Mouse (Mus musculus) layer of hippocampus, adult 18-20 months (tissue): ENCODE data around the gene Gtf3a. TPM values are rescaled to one million over a fixed set of nuclear protein-coding genes. Genes with fewer than 3 reads are reported as not detected.
"Not testable (repeated sequence)": the region's sequence is repeated elsewhere in the genome, so short reads cannot be mapped to it uniquely, and the experiment has no call there.

Source experiments
- DNase-seq, 2 experiments: peaks; one replicate each; pipeline ENCODE4 v3.0.0; 2022; ENCODE audit warnings: low spot score in 2 of 2
- long read RNA-seq: library from polyadenylated mRNA; stranded (forward); transcript quantifications from one replicate; pipeline ENCODE4 v2.0.0, GENCODE M21; 2021
- total RNA-seq, 2 experiments: library from RNA; stranded (reverse); gene quantifications; 2 replicates each; pipeline ENCODE4 v1.2.3; 2021

Gtf3a gene
- 10 to 100 TPM; 22.7 to 25.3 TPM for total RNA-seq
- long read RNA-seq, transcript Gtf3a-204 (9 exons, 1,298 nt), result major isoform, 24 of 29 reads
- long read RNA-seq, partial matches to known transcripts, result 3 of 29 reads
- long read RNA-seq, other reads (novel, unspliced or antisense), result 1 of 29 reads

- peak; percentile 61 to 79 for DNase-seq
Measured at GRCm38 (mm10) chr5:146948508-146949088, at the start of gene Gtf3a. Gene Gtf3a, plus strand, starts transcription at chr5:146948657.

- DNase-seq, result no peak
Measured at GRCm38 (mm10) chr5:146900331-146900730, 48.1 kb upstream of the Gtf3a start.

- DNase-seq, result no peak
Measured at GRCm38 (mm10) chr5:146901501-146901900, 47.0 kb upstream of the Gtf3a start.

GRCm38 (mm10) chr5:146904404-146904803 is 44.1 kb upstream of the Gtf3a start:
- peak; percentile 43 to 87 for DNase-seq

GRCm38 (mm10) chr5:146905486-146906172 is 42.8 kb upstream of the Gtf3a start:
- DNase-seq, result peak in 1 of 2 experiments; percentile 57

- DNase-seq, result no peak
Measured at GRCm38 (mm10) chr5:146907533-146907932, 40.9 kb upstream of the Gtf3a start.

GRCm38 (mm10) chr5:146908629-146909028 is 39.8 kb upstream of the Gtf3a start:
- DNase-seq, result no peak

- DNase-seq, result no peak
Measured at GRCm38 (mm10) chr5:146912206-146912605, 36.3 kb upstream of the Gtf3a start.

GRCm38 (mm10) chr5:146913355-146913754 is 35.1 kb upstream of the Gtf3a start:
- no peak for DNase-seq

GRCm38 (mm10) chr5:146914088-146914766 is 34.2 kb upstream of the Gtf3a start:
- DNase-seq, result peak; percentile 37 to 53

GRCm38 (mm10) chr5:146916273-146916672 is 32.2 kb upstream of the Gtf3a start:
- no peak for DNase-seq

- no peak for DNase-seq
Measured at GRCm38 (mm10) chr5:146916806-146917205, 31.7 kb upstream of the Gtf3a start.

GRCm38 (mm10) chr5:146917357-146917756 is 31.1 kb upstream of the Gtf3a start:
- DNase-seq, result not testable (repeated sequence)

GRCm38 (mm10) chr5:146919874-146920273 is 28.6 kb upstream of the Gtf3a start:
- no peak for DNase-seq

GRCm38 (mm10) chr5:146920314-146921161 is 27.9 kb upstream of the Gtf3a start:
- no peak for DNase-seq

GRCm38 (mm10) chr5:146921224-146921623 is 27.2 kb upstream of the Gtf3a start:
- DNase-seq, result no peak

- no peak for DNase-seq
Measured at GRCm38 (mm10) chr5:146923547-146923946, 24.9 kb upstream of the Gtf3a start.

- no peak for DNase-seq
Measured at GRCm38 (mm10) chr5:146926673-146927072, 21.8 kb upstream of the Gtf3a start.

- DNase-seq, result no peak
Measured at GRCm38 (mm10) chr5:146931422-146931821, 17.0 kb upstream of the Gtf3a start.

- DNase-seq, result no peak
Measured at GRCm38 (mm10) chr5:146931904-146932553, 16.4 kb upstream of the Gtf3a start.

GRCm38 (mm10) chr5:146933466-146933865 is 15.0 kb upstream of the Gtf3a start:
- no peak for DNase-seq
